Mouse (Mus musculus) bone marrow, adult 2 months (tissue): ENCODE data around the gene Stxbp5. TPM values are rescaled to one million over a fixed set of nuclear protein-coding genes. Genes with fewer than 3 reads are reported as not detected.
A peak's percentile ranks its signal among the peaks of the same experiment; 100 is the strongest.

Experiments used
- H3K27ac ChIP-seq: fragments of 200-500 bp; 2 replicates; pipeline ENCODE4 v1.5.1; 2012; ENCODE audit warnings: low read depth, mild to moderate bottlenecking, control low read depth, inconsistent platforms, low read length; ENCODE audit not compliant: control insufficient read depth, poor library complexity, insufficient read depth
- H3K4me1 ChIP-seq: fragments of 200-500 bp; 2 replicates; pipeline ENCODE4 v1.6.1; 2011; ENCODE audit warnings: low read length; ENCODE audit not compliant: control insufficient read depth, insufficient read depth
- H3K4me3 ChIP-seq: fragments of 200-500 bp; replicated peaks from 2 replicates; pipeline ENCODE3; 2011; ENCODE audit warnings: mild to moderate bottlenecking, low read depth, low read length, control low read depth; ENCODE audit not compliant: control insufficient read depth
- CTCF ChIP-seq: fragments of 200-500 bp; IDR thresholded peaks from 2 replicates; pipeline ENCODE4 v1.5.1; 2011; ENCODE audit warnings: low read length, control low read depth; ENCODE audit not compliant: control insufficient read depth, insufficient read depth
- POLR2A ChIP-seq: fragments of 200-500 bp; IDR thresholded peaks from 2 replicates; pipeline ENCODE4 v1.6.1; 2011; ENCODE audit warnings: low read depth, mild to moderate bottlenecking, control low read depth, low read length, borderline replicate concordance; ENCODE audit not compliant: control insufficient read depth
- WGBS: fragments of 180-500 bp; shearing (Covaris S2); methylation state at CpG from one replicate; pipeline ENCODE4 v1.1.7; 2018; 5-methylcytosine and 5-hydroxymethylcytosine counted together
- polyA plus RNA-seq: library from polyadenylated mRNA; stranded (reverse); fragments of >200 nt; gene quantifications from 2 replicates; pipeline ENCODE4 v1.2.4, GENCODE M21; 2011; ENCODE audit warnings: low replicate concordance; ENCODE audit not compliant: missing spikeins, insufficient read depth, insufficient read length

Stxbp5 gene
- polyA plus RNA-seq, 1 experiment = 23.6 TPM

DNA sequence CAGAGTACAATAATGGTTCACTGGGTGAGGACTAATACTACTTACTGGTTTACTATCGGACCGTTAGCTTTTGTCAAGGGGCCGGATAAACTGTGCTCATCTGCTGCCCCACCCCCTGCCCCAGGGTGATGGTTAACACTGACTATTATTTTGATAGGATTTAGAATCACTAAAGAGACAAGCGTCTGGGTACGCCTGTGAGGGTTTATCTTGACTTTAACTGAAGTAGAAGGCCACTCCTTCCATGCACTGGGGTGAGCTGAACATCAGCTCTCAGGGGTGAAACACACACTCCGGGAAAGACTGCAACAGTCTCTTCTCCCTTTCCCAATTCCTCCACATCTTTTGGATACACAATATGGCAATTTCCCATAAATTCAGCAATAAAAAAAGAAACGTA is 61.5 kb downstream of the Stxbp5 start:
- Histone ChIP-seq H3K4me3 (no peak overlapping the region), H3K4me1 (no peaks in the 10 kb centered on the region), H3K27ac (no peak overlapping the region)
- WGBS = 79% methylated on average over 7 of the region's 7 CpGs
- TF ChIP-seq CTCF (no peak), POLR2A (no peak)

DNA sequence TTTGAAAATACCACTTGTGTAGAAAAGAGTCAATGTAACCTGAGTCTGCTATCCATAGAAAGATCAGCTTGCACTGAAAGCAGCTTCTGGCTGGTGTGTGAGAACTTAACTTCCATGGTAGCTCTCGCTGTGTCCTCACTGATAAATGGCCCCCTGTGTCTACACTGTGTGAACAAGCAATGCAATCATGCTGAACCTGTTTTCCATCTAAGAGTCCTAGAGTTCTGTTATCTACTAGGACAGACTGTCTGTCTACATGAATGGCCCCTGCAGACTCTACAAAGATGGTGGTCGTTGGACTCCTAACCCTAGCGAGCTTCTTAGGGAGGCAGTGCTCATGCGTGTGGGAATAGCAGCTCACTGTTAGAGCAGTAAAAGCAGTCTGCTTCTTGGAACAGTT is 65.9 kb downstream of the Stxbp5 start:
- 86% methylated on average over 4 of the region's 4 CpGs for WGBS
- Histone ChIP-seq H3K4me3 (no peak overlapping the region), H3K4me1 (no peaks in the 10 kb centered on the region), H3K27ac (no peak overlapping the region)
- TF ChIP-seq CTCF (no peak), POLR2A (no peak)

DNA sequence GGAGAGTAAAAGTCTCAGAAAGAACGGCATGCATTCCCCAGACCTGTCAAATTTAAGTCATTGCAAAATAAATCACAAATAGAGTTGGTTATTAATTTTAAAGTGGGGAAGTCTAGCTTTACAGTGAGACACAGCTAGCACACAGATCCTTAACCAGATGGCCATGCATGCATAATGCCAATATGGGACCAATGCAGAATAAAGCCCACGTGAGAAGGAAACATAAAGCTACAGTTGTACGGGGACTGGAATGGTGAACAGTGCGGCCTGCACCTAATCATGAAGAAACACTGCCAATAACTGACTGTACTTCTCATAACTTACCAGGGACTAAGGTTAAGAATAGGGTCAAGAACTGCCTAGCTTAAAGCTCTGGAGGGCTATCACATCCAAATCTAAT is 67.9 kb downstream of the Stxbp5 start:
- no peak overlapping the region for H3K27ac ChIP-seq
- WGBS = 94% methylated on average over 4 of the region's 4 CpGs
- TF ChIP-seq POLR2A (no peak), CTCF (no peak)
- no peak overlapping the region for H3K4me3 ChIP-seq
- no peaks in the 10 kb centered on the region for H3K4me1 ChIP-seq

DNA sequence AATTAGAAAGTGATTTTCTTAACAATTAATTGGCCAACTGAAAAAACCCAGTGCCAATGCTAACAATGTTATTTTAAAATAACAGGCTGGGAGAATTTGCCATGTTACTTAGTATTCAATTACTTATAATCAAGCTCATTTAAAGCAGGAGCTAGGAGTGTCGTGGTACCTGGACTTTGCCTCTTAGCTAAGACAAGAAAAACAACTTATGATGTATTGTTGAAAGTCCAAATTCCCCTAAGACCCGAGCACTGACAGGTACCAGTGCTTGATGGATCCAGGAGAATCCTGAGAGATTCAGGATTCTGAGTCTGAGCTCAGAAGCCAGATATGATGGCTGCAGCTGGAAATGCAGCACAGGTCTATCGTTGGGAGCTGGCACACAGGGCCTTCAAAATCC is 71.1 kb downstream of the Stxbp5 start:
- H3K4me3 ChIP-seq = no peak overlapping the region
- 84% methylated on average over 3 of the region's 3 CpGs for WGBS
- no peak overlapping the region for H3K27ac ChIP-seq
- no peaks in the 10 kb centered on the region for H3K4me1 ChIP-seq
- TF ChIP-seq POLR2A = no peak
- TF ChIP-seq CTCF = no peak

DNA sequence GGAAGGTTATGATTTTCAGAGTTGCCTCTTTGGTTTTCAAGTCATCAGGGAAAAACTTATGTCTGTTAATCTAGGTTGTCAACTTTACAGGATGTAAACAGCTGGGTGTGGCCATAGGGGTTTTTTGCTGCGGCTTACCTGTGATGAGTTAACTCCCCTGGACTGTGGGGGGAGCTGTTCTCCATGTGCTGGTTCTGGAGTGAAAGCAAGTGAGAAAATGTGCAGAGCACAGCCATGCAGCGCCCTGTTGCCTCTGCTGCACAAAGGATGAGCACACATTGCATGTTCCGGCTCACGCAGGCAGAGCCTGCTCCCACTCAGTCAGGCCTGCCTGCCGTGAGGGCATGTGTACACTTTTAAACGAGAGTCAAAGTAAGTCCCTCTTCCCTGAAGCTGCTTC is 79.6 kb downstream of the Stxbp5 start:
- TF ChIP-seq CTCF = peak; percentile 20; the same call in 1 of the 2 replicates
- no peak for TF ChIP-seq POLR2A
- no peaks in the 10 kb centered on the region for H3K4me1 ChIP-seq
- 86% methylated on average over 6 of the region's 6 CpGs for WGBS
- no peak overlapping the region for H3K4me3 ChIP-seq
- no peak overlapping the region for H3K27ac ChIP-seq

DNA sequence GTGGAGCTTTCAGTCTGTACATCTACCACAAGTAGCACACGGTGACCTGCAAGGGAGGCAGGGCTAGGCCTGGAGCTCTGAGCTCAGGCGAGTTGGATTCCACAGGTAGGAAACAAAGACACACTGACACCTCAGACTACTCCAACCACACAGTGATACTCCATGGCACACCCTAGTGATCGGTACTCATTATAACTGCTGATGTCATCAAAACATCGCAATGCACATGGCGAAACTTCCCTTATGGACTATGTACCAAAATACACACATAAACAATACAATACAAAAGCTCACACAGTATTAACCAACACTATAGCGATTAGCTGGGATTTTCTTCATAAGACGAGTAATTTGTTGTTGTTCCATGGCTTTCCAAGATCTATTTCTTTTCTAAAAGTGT is 82.3 kb downstream of the Stxbp5 start:
- WGBS = 81% methylated on average over 7 of the region's 7 CpGs
- Histone ChIP-seq H3K4me3 (no peak overlapping the region), H3K4me1 (no peaks in the 10 kb centered on the region), H3K27ac (no peak overlapping the region)
- TF ChIP-seq POLR2A = no peak
- TF ChIP-seq CTCF = no peak

DNA sequence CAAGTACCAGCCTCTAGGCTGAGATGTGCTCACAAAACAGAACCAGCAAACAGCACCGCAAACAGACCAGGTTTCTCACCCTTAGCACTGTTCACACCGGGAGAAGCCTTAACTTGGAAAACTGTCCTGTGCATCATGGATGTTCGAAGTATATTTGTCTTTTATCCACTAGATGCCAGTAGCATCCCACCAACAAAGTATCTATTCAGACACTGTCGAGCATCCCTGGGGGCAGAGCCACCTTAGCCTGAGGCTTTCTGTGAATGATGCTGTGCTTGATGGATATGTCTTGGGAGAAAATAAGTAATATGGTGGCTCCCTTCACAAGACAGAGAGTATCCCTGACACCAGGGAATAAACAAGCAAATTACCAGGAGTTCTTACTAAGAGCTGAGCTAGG is 87.0 kb downstream of the Stxbp5 start:
- Histone ChIP-seq H3K4me3 (no peak overlapping the region), H3K4me1 (no peaks in the 10 kb centered on the region), H3K27ac (no peak overlapping the region)
- TF ChIP-seq POLR2A = no peak
- no peak for TF ChIP-seq CTCF
- 91% methylated on average over 4 of the region's 4 CpGs for WGBS

DNA sequence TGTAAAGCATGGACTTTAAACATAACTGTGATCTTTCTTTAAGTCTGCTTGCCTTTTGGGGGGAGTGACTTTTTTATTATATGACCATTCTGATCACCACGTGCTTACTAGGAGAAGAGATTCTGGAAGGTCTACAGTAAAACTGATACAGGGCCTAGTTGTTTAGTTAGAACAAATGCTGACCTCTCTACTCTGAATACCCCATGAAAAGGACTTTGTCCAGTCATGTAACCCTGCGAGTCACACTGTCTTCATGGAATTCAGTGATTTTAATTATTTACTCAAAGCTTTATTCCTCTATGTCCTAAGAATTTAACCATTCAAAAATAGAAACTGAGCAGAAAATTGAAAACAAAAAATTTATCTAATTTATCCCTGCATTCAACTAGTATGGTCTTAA is 93.3 kb downstream of the Stxbp5 start:
- H3K4me1 ChIP-seq = no peaks in the 10 kb centered on the region
- WGBS = 83% methylated on average over 2 of the region's 2 CpGs
- no peak for TF ChIP-seq POLR2A
- TF ChIP-seq CTCF = no peak

DNA sequence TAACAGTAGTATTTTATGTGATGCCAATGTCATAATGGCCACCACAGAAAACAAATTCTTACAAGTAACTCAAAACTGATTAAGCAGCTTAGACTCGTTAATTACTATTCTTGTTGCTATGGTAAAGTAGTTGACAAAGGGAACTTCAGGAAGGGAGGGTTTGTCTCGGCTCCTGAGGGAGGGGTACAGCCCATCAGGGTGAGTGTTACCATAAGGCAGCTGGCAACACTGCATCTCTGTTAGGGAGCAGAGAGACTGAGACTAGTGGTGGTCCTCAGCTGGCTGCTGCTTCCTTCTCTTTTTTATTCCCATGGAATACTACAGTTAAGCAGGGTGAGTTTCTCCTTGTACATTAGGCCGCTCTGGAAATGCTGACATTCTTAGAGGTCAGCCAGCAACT is 95.5 kb downstream of the Stxbp5 start:
- no peaks in the 10 kb centered on the region for H3K4me1 ChIP-seq

More for the DNA sequence above, 93.3 kb downstream of the Stxbp5 start:
- Histone ChIP-seq H3K4me3 (no peak overlapping the region), H3K27ac (no peak overlapping the region)

More for the DNA sequence above, 95.5 kb downstream of the Stxbp5 start:
- H3K4me3 ChIP-seq = no peak overlapping the region
- no peak for TF ChIP-seq POLR2A
- no peak for TF ChIP-seq CTCF
- H3K27ac ChIP-seq = no peak overlapping the region
- 86% methylated on average over 3 of the region's 3 CpGs for WGBS
